Mouse (Mus musculus) lung, postnatal 10 days (tissue): Measurements from ENCODE around the gene Fam53a.

ENCODE experiments used
- DNase-seq: peaks from one replicate; pipeline ENCODE4 v3.0.0; 2021

Fam53a gene

GRCm38 (mm10) chr5:33630061-33630460 is 626 bp upstream of the Fam53a start:
- DNase-seq, result peak; percentile 46

GRCm38 (mm10) chr5:33628820-33629300 is 575 bp downstream of the Fam53a start:
- peak; percentile 52 for DNase-seq

- DNase-seq, result peak; percentile 13
Observed at GRCm38 (mm10) chr5:33627968-33628367, 1.5 kb downstream of the Fam53a start.

GRCm38 (mm10) chr5:33623766-33624165 is 5.7 kb downstream of the Fam53a start:
- DNase-seq, result no peak

GRCm38 (mm10) chr5:33622671-33623070 is 6.8 kb downstream of the Fam53a start:
- no peak for DNase-seq

- DNase-seq, result no peak
Observed at GRCm38 (mm10) chr5:33614391-33614790, 15.0 kb downstream of the Fam53a start.

GRCm38 (mm10) chr5:33611795-33612194 is 17.6 kb downstream of the Fam53a start:
- DNase-seq, result no peak

- DNase-seq, result no peak
Observed at GRCm38 (mm10) chr5:33609226-33609625, 20.2 kb downstream of the Fam53a start.

GRCm38 (mm10) chr5:33607434-33607833 is 22.0 kb downstream of the Fam53a start:
- DNase-seq, result no peak

- no peak for DNase-seq
Observed at GRCm38 (mm10) chr5:33606631-33607030, 22.8 kb downstream of the Fam53a start.

GRCm38 (mm10) chr5:33605314-33605713 is 24.1 kb downstream of the Fam53a start:
- DNase-seq, result no peak

GRCm38 (mm10) chr5:33593620-33594019 is 35.8 kb downstream of the Fam53a start:
- DNase-seq, result peak; percentile 21

- peak; percentile 71 for DNase-seq
Observed at GRCm38 (mm10) chr5:33589221-33589888, 40.1 kb downstream of the Fam53a start.

- DNase-seq, result no peak
Observed at GRCm38 (mm10) chr5:33588066-33588465, 41.4 kb downstream of the Fam53a start.

- DNase-seq, result no peak
Observed at GRCm38 (mm10) chr5:33587498-33588058, 41.9 kb downstream of the Fam53a start.

GRCm38 (mm10) chr5:33580336-33580735 is 49.1 kb downstream of the Fam53a start:
- peak; percentile 9 for DNase-seq

GRCm38 (mm10) chr5:33574207-33574606 is 55.2 kb downstream of the Fam53a start:
- no peak for DNase-seq

GRCm38 (mm10) chr5:33565886-33566285 is 63.5 kb downstream of the Fam53a start:
- DNase-seq, result peak; percentile 20

- no peak for DNase-seq
Observed at GRCm38 (mm10) chr5:33556277-33556995, 73.0 kb downstream of the Fam53a start.
